Comparison of ENCODE assay signal across 8 mouse cellular contexts in the genomic region with DNA sequence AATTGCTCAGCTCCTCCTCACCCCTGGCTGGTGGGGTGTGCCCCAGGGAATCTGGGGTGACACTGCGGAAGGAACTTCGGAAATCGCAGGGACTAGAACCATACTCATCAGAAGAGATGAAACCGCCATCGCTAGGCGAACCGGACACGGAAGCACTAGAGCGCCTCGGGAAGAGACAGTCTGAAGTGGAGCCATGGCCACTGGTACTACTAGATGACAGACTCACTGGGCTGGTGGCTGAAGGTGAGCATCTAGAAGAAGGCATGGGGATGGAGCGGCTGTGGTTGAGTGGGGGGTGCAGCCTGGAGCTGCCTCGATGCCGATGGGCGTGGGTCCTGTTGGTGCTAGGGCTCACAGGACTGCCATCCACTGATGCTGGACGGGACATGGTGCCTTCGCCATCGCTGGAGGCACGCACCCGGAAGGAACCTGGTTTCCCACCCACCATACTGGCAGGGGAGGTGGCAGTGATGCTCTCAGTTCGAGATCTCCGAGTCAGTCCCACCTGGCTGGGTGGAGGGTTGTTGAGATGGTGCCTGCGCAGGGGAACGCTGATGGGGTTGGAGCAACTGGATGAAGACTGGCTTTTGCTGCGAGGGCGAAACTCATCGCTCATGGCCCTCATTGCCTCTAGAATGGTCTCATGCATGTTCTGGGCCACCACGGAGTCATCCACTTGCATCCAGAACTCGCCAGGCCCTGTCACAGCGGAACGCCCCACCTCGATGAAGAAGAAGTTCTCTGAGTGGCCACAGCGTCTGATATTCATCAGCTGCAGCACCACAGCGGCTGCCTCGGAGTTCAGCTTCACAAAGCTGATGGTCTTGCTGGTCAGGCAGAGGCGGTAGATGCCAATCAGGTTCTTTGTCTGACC. TPM values are rescaled to one million over a fixed set of nuclear protein-coding genes. Genes with fewer than 3 reads are reported as not detected.
DNase-seq lines count a peak whose midpoint lies in the region; ATAC-seq lines count a peak whose summit lies in the region.

No protein-coding gene starts in this region.

- H3K36me3 ChIP-seq in heart, embryonic 11.5 days (ENCODE audit: control insufficient read depth, insufficient read depth, low read length): peaks cover 7% of the 10 kb centered on the region; the same call in 1 of the 2 replicates
- peaks cover 5% of the 10 kb centered on the region for H3K36me3 ChIP-seq in midbrain, embryonic 16.5 days (ENCODE audit: control insufficient read depth, insufficient read depth, low read length)

- H3K9ac ChIP-seq in heart, embryonic 11.5 days (ENCODE audit: low read depth, low read length): peak overlapping the region; percentile 87
- peak overlapping the region; percentile 85 for H3K9ac ChIP-seq in midbrain, embryonic 16.5 days (ENCODE audit: low read depth, low read length)

- H3K4me3 ChIP-seq in heart, embryonic 11.5 days (ENCODE audit: low read depth, low read length): peak overlapping the region; percentile 76
- H3K4me3 ChIP-seq in midbrain, embryonic 16.5 days (ENCODE audit: low read depth, low read length): peak overlapping the region; percentile 75

- H3K4me1 ChIP-seq in heart, embryonic 11.5 days (ENCODE audit: control insufficient read depth, insufficient read depth, low read length): peaks cover 23% of the 10 kb centered on the region
- H3K4me1 ChIP-seq in midbrain, embryonic 16.5 days (ENCODE audit: control insufficient read depth, insufficient read depth, low read length): peaks cover 47% of the 10 kb centered on the region

- H3K4me2 ChIP-seq in heart, embryonic 11.5 days: peak overlapping the region; percentile 81
- H3K4me2 ChIP-seq in midbrain, embryonic 16.5 days (ENCODE audit: low read length): peak overlapping the region; percentile 89

- DNase-seq in cerebellum, adult 11-12 months: peak; percentile 52
- no peak for DNase-seq in cerebellum, adult 8-10 months
- DNase-seq in urinary bladder, adult 2 months (ENCODE audit: low spot score): peak; percentile 22
- DNase-seq in urinary bladder, postnatal 36 days (ENCODE audit: low spot score in 2 of 2): no peak
- peak; percentile 16 to 44 for DNase-seq in layer of hippocampus, postnatal 10 days (ENCODE audit: low spot score in 2 of 2)
- DNase-seq in spleen, adult 12 weeks (ENCODE audit: low spot score): no peak

- H3K9me3 ChIP-seq in heart, embryonic 11.5 days (replicated peaks; ENCODE audit: control insufficient read depth, low read length): no peaks in the 10 kb centered on the region
- H3K9me3 ChIP-seq in midbrain, embryonic 16.5 days (replicated peaks; ENCODE audit: control insufficient read depth, low read length, poor library complexity, severe bottlenecking): no peaks in the 10 kb centered on the region

- H3K27ac ChIP-seq in heart, embryonic 11.5 days (ENCODE audit: low read depth, low read length): peak overlapping the region; percentile 94
- H3K27ac ChIP-seq in midbrain, embryonic 16.5 days (ENCODE audit: low read length): peak overlapping the region; percentile 95

- no peak for ATAC-seq in heart, embryonic 11.5 days (replicated peaks; ENCODE audit: insufficient number of reproducible peaks, low FRiP score, low TSS enrichment)
- ATAC-seq in midbrain, embryonic 16.5 days: no peak

- 62% methylated on average over 35 of the region's 35 CpGs for WGBS in heart, embryonic 11.5 days (ENCODE audit: insufficient replicate concordance)
- WGBS in midbrain, embryonic 16.5 days: 68% methylated on average over 35 of the region's 35 CpGs

- peaks cover 3% of the 10 kb centered on the region for H3K27me3 ChIP-seq in heart, embryonic 11.5 days (ENCODE audit: control insufficient read depth, insufficient read depth, low read length)
- H3K27me3 ChIP-seq in midbrain, embryonic 16.5 days (ENCODE audit: control insufficient read depth, insufficient read depth, low read depth, low read length): no peaks in the 10 kb centered on the region

RNA-seq across cellular contexts. Expression of gene Irs1, which starts 1.9 kb away (rescaled TPM):
- 6.6 and 7.7 TPM in 2 replicates for polyA plus RNA-seq in urinary bladder, adult 2 months (2012; rRNA removed)
- 8.4 and 10.9 TPM in 2 replicates for polyA plus RNA-seq in heart, embryonic 11.5 days (2014; fragmentation: Nextera tagmentation; extraction: Ambion mirVana)
- total RNA-seq in layer of hippocampus, postnatal 10 days (2021): 10 to 100 TPM; 29.7 to 31.3 TPM
- polyA plus RNA-seq in midbrain, embryonic 16.5 days (2015; fragmentation: Nextera tagmentation; extraction: Ambion mirVana): 7.9 and 8.9 TPM in 2 replicates

RNA-seq across cellular contexts. Expression of gene Rhbdd1, which starts 26.9 kb away (rescaled TPM):
- 28.6 and 30.3 TPM in 2 replicates for polyA plus RNA-seq in urinary bladder, adult 2 months (2012; rRNA removed)
- 7.9 and 8.7 TPM in 2 replicates for polyA plus RNA-seq in heart, embryonic 11.5 days (2014; fragmentation: Nextera tagmentation; extraction: Ambion mirVana)
- total RNA-seq in layer of hippocampus, postnatal 10 days (2021): 1 to 10 TPM; 5.8 to 5.9 TPM
- 3.8 and 4.5 TPM in 2 replicates for polyA plus RNA-seq in midbrain, embryonic 16.5 days (2015; fragmentation: Nextera tagmentation; extraction: Ambion mirVana)

RNA-seq across cellular contexts. Expression of gene Gm9747, which starts 56.4 kb away (rescaled TPM):
- 0.04 TPM in 1 of 2 replicates, not detected in the other for polyA plus RNA-seq in urinary bladder, adult 2 months (2012; rRNA removed)
- 33.1 and 40.5 TPM in 2 replicates for polyA plus RNA-seq in heart, embryonic 11.5 days (2014; fragmentation: Nextera tagmentation; extraction: Ambion mirVana)
- not detected for total RNA-seq in layer of hippocampus, postnatal 10 days (2021)
- 24.8 and 26.0 TPM in 2 replicates for polyA plus RNA-seq in midbrain, embryonic 16.5 days (2015; fragmentation: Nextera tagmentation; extraction: Ambion mirVana)

Comparison
In these comparisons a context has a peak if more than half of its experiments do, and no peak if none do; other contexts are left out.
1. DNase-seq: peak in cerebellum, adult 11-12 months (single experiment), urinary bladder, adult 2 months (single experiment) and layer of hippocampus, postnatal 10 days (2 of 2); none in cerebellum, adult 8-10 months (single experiment), urinary bladder, postnatal 36 days (0 of 2) and spleen, adult 12 weeks (single experiment).
2. RNA of gene Gm9747, which starts 56.4 kb away (polyA plus RNA-seq): 33.1 to 40.5 TPM in heart, embryonic 11.5 days and 24.8 to 26.0 TPM in midbrain, embryonic 16.5 days; 0.04 TPM in urinary bladder, adult 2 months; every median in the first group is over 10 times any median in the second.